Mouse (Mus musculus) lung, postnatal 0 days (tissue): Measurements from ENCODE around the gene Nelfe. TPM values are rescaled to one million over a fixed set of nuclear protein-coding genes. Genes with fewer than 3 reads are reported as not detected.
"Not testable (repeated sequence)": the region's sequence is repeated elsewhere in the genome, so short reads cannot be mapped to it uniquely, and the experiment has no call there.

Experiments used
- ATAC-seq: fragments of 200-750 bp; cut with Nextera tagmentation; 2 replicates; pipeline ENCODE4 v1.8.0; 2017; ENCODE audit warnings: moderate library complexity
- DNase-seq: peaks from one replicate; pipeline ENCODE4 v3.0.0-alpha.2; 2016; ENCODE audit warnings: low spot score
- H3K27ac ChIP-seq: fragments of 300-500 bp; sonication (generic); 2 replicates; pipeline ENCODE4 v1.5.1; 2014; ENCODE audit warnings: antibody characterized with exemption, mild to moderate bottlenecking, low read length, mixed read lengths
- H3K27me3 ChIP-seq: fragments of 300-500 bp; sonication (generic); replicated peaks from 2 replicates; pipeline ENCODE4 v1.6.1; 2014; ENCODE audit warnings: low read length, mixed read lengths; ENCODE audit not compliant: insufficient read depth
- H3K36me3 ChIP-seq: fragments of 300-500 bp; sonication (generic); 2 replicates; pipeline ENCODE4 v1.6.1; 2014; ENCODE audit warnings: low read length, mixed read lengths; ENCODE audit not compliant: insufficient read depth
- H3K4me1 ChIP-seq: fragments of 300-500 bp; sonication (generic); 2 replicates; pipeline ENCODE4 v1.6.1; 2014; ENCODE audit warnings: antibody characterized with exemption, low read depth, low read length, mixed read lengths; ENCODE audit not compliant: insufficient read depth
- H3K4me2 ChIP-seq: fragments of 300-500 bp; sonication (generic); replicated peaks from 2 replicates; pipeline ENCODE4 v1.6.1; 2014; ENCODE audit warnings: low read depth, mild to moderate bottlenecking, low read length, moderate library complexity, mixed read lengths
- H3K4me3 ChIP-seq: fragments of 300-500 bp; sonication (generic); 2 replicates; pipeline ENCODE4 v1.5.1; 2014; ENCODE audit warnings: low read depth, low read length
- H3K9ac ChIP-seq: fragments of 300-500 bp; sonication (generic); replicated peaks from 2 replicates; pipeline ENCODE4 v1.6.1; 2014; ENCODE audit warnings: low read depth, mild to moderate bottlenecking
- H3K9me3 ChIP-seq: fragments of 300-500 bp; sonication (generic); 2 replicates; pipeline ENCODE4 v1.6.1; 2016; ENCODE audit warnings: low read length, mixed read lengths
- CTCF ChIP-seq: IDR thresholded peaks from 2 replicates; pipeline ENCODE4 v1.5.1; 2016; ENCODE audit warnings: antibody characterized with exemption, mild to moderate bottlenecking
- EP300 ChIP-seq: IDR thresholded peaks from 2 replicates; pipeline ENCODE4 v1.6.1; 2016; ENCODE audit warnings: antibody characterized with exemption, mild to moderate bottlenecking, control low read depth
- WGBS: fragments of 180-500 bp; shearing (Covaris S2); extraction: QIAGEN DNeasy Blood & Tissue Kit; methylation state at CpG from one replicate; pipeline ENCODE4 v1.1.7; 2014; 5-methylcytosine and 5-hydroxymethylcytosine counted together
- polyA plus RNA-seq: library from polyadenylated mRNA; unstranded; fragments of >200 nt; fragmentation: Nextera tagmentation; extraction: Ambion mirVana; gene quantifications from 2 replicates; pipeline ENCODE4 v1.2.1, GENCODE M21; 2015

The Nelfe gene
- polyA plus RNA-seq, 1 experiment from 2014 or later: 45.0 TPM

DNA sequence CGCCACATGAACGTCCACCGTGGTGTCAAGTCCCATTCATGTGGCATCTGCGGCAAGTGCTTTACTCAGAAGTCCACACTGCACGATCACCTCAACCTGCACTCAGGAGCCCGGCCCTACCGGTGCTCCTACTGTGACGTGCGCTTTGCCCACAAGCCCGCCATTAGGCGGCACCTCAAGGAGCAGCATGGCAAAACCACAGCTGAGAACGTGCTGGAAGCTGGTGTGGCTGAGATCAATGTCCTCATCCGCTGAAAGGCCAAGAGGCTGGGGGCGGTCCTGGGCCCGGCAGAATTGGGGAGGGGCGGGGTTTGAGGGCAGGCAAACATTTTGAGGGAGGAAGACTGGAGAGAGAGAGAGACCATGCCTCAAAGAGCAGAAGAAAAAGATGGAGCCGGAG, 46.2 kb downstream of the Nelfe start:
- Histone ChIP-seq H3K4me3 (no peak overlapping the region), H3K4me1 (peaks cover 3% of the 10 kb centered on the region; the same call in 1 of the 2 replicates), H3K9me3 (no peaks in the 10 kb centered on the region), H3K27ac (no peak overlapping the region), H3K9ac (no peak overlapping the region), H3K4me2 (no peak overlapping the region), H3K27me3 (no peaks in the 10 kb centered on the region), H3K36me3 (no peaks in the 10 kb centered on the region)
- 81% methylated on average over 17 of the region's 17 CpGs for WGBS
- ATAC-seq (no peak), DNase-seq (no peak)
- no peak for TF ChIP-seq EP300
- TF ChIP-seq CTCF: no peak

DNA sequence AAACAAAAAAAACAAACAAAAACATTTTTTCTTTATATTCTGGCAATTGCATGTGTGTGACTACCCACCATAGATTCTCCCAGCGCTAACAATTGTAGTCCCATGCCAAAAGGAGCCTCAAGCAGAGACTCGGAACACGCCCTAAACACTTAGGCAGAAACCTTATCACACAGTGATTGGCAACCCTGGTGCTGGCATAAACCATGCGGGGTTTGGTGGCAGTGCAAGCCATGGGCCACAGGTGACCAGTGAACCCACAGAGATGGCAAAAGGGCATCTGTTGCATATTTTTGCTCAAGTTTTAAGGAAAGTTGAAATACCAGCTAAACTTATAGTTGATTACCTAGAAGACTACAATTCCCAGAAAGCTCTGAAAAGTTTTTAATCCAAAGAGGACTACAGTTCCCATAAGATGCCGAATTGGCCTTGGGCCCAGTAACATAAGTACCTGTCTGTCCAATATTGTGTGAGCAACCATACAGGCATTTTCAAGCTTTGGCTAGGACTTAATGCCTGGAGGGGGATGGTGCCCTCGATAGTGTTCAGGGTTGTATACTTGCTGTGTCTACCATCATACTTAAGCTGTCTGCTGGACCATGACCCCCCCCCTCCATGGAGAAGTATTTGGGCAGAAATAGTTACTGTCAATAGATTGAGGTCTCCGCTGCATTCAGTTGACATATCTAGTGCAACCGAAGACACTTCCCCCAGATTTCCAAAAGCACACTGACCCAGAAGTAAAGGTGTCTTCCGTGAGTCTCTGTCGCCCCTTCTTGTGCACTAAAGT, 47.4 kb downstream of the Nelfe start:
- Histone ChIP-seq H3K27ac (peak overlapping the region; percentile 92), H3K9me3 (no peaks in the 10 kb centered on the region), H3K4me3 (peak overlapping the region; percentile 91), H3K27me3 (no peaks in the 10 kb centered on the region), H3K4me1 (peaks cover 3% of the 10 kb centered on the region; the same call in 1 of the 2 replicates), H3K9ac (peak overlapping the region; percentile 85), H3K4me2 (peak overlapping the region; percentile 86), H3K36me3 (no peaks in the 10 kb centered on the region)
- WGBS: 9% methylated on average over 10 of the region's 10 CpGs
- ATAC-seq: peak; percentile 12
- TF ChIP-seq CTCF: no peak
- no peak for TF ChIP-seq EP300
- peak; percentile 88 for DNase-seq

DNA sequence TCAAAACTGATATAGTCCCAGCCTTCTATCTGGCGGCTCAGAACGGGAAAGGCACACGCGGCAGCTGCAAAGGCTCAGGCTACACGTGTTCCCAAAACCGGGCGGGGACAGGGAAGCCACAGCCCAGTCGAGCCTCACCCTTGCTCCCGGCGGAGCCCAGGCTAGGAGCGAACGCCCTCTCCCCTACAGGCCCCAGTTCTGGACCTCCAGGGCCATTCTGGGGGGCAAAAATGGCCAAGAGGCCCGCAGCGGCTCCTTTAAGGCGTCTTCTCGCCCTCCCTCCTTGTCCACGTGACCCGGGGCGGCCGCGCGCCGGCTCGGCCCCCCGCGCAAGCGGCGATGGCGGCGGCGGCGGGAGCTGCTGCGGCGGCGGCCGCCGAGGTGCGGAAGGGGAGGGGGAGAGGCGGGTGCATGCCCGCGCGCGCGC, 48.0 kb downstream of the Nelfe start, which contains the start of the genes C2 and Ehmt2:
TSS of gene C2 (minus strand) at position 106 of the 427 bp plus-strand sequence.
TSS of gene Ehmt2 (plus strand) at position 310 of the 427 bp plus-strand sequence.
- ATAC-seq: peak; percentile 56
- no peak for TF ChIP-seq CTCF
- no peak for TF ChIP-seq EP300
- WGBS: 0% methylated on average over 18 of the region's 44 CpGs
- H3K4me1 ChIP-seq: peaks cover 3% of the 10 kb centered on the region; the same call in 1 of the 2 replicates
- H3K9me3 ChIP-seq: no peaks in the 10 kb centered on the region
- peak within 1 kb of the TSS; percentile 92 for H3K27ac ChIP-seq
- DNase-seq: peak; percentile 85
- peak within 1 kb of the TSS; percentile 85 for H3K9ac ChIP-seq
- H3K4me3 ChIP-seq: peak within 1 kb of the TSS; percentile 91
- H3K27me3 ChIP-seq: no peaks in the 10 kb centered on the region
- H3K4me2 ChIP-seq: peak within 1 kb of the TSS; percentile 86
- H3K36me3 ChIP-seq: no peaks in the 10 kb centered on the region

DNA sequence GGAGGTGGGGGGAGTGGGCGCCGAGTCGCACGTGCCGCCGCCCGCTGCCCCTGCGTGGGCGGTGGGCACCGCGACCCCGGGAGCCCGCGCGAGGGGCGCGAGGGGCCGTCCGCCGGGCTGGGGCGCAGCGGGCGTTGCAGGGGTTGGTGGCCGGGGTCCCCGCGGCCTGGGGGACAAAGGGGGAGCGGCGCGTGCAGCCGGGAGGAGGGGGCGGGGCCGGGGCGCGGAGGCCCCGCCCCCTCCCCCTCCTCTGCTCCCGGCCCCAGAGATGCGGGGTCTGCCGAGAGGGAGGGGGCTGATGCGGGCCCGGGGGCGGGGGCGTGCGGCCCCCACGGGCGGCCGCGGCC, 48.5 kb downstream of the Nelfe start:
- no peak for DNase-seq

DNA sequence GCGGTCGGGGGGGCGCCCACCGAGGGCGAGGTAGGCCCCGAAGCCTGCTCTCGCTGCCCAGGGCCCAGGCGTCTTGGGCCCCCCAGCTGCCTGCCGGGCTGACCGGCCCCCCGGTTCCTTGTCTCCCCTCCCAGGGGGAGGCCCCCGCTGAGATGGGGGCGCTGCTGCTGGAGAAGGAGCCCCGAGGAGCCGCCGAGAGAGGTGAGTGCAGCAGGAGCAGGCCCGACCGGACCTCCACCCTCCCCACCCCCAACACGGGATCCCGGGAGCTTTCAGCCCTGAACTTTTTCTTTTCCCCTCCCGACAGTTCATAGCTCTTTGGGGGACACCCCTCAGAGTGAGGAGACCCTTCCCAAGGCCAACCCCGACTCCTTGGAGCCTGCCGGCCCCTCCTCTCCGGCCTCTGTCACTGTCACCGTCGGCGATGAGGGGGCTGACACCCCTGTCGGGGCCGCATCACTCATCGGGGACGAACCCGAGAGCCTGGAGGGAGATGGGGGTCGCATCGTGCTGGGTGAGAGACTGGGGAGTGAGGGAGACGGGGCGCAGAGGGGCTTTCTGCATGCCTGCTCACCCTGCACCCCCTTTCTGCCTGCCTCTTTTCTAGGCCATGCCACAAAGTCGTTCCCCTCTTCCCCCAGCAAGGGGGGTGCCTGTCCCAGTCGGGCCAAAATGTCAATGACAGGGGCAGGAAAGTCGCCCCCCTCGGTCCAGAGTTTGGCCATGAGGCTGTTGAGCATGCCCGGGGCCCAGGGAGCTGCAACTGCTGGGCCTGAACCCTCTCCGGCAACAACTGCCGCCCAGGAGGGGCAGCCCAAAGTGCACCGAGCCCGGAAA, 49.1 kb downstream of the Nelfe start:
- no peaks in the 10 kb centered on the region for H3K9me3 ChIP-seq
- no peaks in the 10 kb centered on the region for H3K4me1 ChIP-seq
- H3K36me3 ChIP-seq: no peaks in the 10 kb centered on the region
- no peaks in the 10 kb centered on the region for H3K27me3 ChIP-seq
- H3K4me3 ChIP-seq: peak overlapping the region; percentile 91
- H3K27ac ChIP-seq: peak overlapping the region; percentile 92
- 2% methylated on average over 30 of the region's 45 CpGs for WGBS
- peak overlapping the region; percentile 85 for H3K9ac ChIP-seq
- ATAC-seq (no peak), DNase-seq (peak; percentile 38)
- no peak for TF ChIP-seq EP300
- TF ChIP-seq CTCF: no peak
- peak overlapping the region; percentile 86 for H3K4me2 ChIP-seq

More for the DNA sequence above, 48.5 kb downstream of the Nelfe start:
- 0% methylated on average over 7 of the region's 47 CpGs for WGBS
- ATAC-seq: no peak
- Histone ChIP-seq H3K9ac (peak overlapping the region; percentile 85), H3K4me2 (peak overlapping the region; percentile 86), H3K27ac (peak overlapping the region; percentile 92), H3K27me3 (no peaks in the 10 kb centered on the region), H3K9me3 (no peaks in the 10 kb centered on the region), H3K36me3 (no peaks in the 10 kb centered on the region), H3K4me3 (peak overlapping the region; percentile 91), H3K4me1 (peaks cover 3% of the 10 kb centered on the region; the same call in 1 of the 2 replicates)
- TF ChIP-seq EP300 (no peak), CTCF (no peak)

DNA sequence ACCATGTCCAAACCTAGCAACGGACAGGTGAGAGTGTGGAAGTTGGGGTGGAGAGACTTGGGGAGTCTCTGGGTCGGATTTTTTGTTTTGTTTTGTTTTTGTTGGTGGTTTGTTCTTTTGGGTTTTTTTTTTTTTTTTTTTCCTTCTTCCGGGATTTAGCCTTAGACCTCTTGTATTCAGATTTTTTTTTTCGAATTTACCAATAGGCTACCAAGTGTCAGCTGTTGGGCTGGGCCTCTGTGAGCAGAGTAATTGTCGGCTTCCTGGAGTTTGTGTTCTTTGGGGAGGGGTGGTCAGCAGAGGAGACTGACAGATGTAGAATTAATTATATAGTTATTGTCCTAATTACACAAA, 49.7 kb downstream of the Nelfe start:
- no peaks in the 10 kb centered on the region for H3K9me3 ChIP-seq
- H3K4me2 ChIP-seq: peak overlapping the region; percentile 86
- H3K27me3 ChIP-seq: no peaks in the 10 kb centered on the region
- H3K4me1 ChIP-seq: no peaks in the 10 kb centered on the region
- H3K4me3 ChIP-seq: peak overlapping the region; percentile 91
- H3K9ac ChIP-seq: peak overlapping the region; percentile 85
- peak overlapping the region; percentile 92 for H3K27ac ChIP-seq
- 0% methylated on average over 5 of the region's 5 CpGs for WGBS
- ATAC-seq: no peak
- no peak for TF ChIP-seq EP300
- TF ChIP-seq CTCF: no peak
- DNase-seq: peak; percentile 76
- no peaks in the 10 kb centered on the region for H3K36me3 ChIP-seq

DNA sequence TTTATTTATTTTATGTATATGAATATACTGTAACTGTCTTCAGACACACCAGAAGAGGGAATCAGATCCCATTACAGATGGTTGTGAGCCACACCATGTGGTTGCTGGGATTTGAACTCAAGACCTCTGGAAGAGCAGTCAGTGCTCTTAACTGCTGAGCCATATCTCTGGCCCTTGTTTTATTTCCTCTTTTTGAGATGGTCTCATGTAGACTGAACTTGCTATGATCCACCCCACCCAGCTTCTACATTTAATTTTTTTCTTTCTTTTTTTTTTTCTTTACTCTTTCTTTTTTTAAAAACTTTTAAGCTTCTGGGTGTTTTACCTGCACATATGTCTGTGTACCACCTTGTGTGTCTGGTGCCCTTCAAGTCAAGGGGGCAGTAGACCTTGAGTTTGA, 50.6 kb downstream of the Nelfe start:
- not testable (repeated sequence) for H3K4me3 ChIP-seq, H3K4me1 ChIP-seq, H3K9ac ChIP-seq, DNase-seq, H3K4me2 ChIP-seq, H3K27me3 ChIP-seq, ATAC-seq, H3K36me3 ChIP-seq, H3K27ac ChIP-seq, H3K9me3 ChIP-seq

DNA sequence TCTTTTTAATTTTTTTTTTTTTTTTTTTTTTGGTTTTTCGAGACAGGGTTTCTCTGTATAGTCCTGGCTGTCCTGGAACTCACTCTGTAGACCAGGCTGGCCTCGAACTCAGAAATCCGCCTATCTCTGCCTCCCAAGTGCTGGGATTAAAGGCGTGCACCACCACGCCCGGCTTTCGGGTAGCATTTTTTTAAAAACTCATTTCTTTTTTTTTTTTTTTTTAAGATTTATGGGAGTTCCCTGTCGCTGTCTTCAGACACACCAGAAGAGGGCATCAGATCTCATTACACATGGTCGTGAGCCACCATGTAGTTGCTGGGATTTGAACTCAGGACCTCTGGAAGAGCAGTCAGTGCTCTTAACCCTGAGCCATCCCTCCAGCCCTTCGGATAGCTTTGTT, 51.8 kb downstream of the Nelfe start:
- not testable (repeated sequence) for ATAC-seq, DNase-seq, H3K27ac ChIP-seq, H3K4me3 ChIP-seq, H3K9me3 ChIP-seq, H3K4me2 ChIP-seq, H3K27me3 ChIP-seq, H3K9ac ChIP-seq, H3K4me1 ChIP-seq
- H3K36me3 ChIP-seq: peaks cover 20% of the 10 kb centered on the region
- 85% methylated on average over 9 of the region's 10 CpGs for WGBS
